Mouse (Mus musculus): ENCODE measurements around the gene Adam19.

DNA sequence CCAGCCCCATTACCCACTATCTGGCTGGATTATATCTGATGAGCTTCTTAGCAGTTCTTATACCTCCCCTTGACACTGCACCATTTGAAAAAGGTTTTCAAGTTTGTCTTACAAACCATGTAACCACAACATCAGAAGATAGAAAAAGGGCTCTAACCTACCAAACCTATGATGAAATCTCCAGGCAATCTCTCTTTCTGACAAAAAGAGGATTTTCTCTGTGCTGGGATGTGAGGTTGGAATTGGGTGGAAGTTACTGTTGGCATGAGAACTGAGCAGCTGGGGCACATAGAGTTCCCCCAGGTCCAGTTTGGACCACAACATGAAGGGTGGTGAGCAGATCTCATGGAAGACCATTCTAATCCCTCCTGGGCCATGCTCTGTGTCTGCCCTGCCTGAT lies 33.9 kb upstream of the Adam19 start:
- TF ChIP-seq CTCF (IDR thresholded peaks at IDR 0.05; ENCODE audit: borderline replicate concordance, extremely low read depth, insufficient read depth, insufficient read length) (no peak), POLR2A (IDR thresholded peaks at IDR 0.05; ENCODE audit: borderline replicate concordance, extremely low read depth, insufficient read depth, insufficient read length, poor library complexity, severe bottlenecking) (no peak)

Data from brain, embryonic 14.5 days (tissue).